Mouse (Mus musculus) T-cell, adult 2 months (primary cell): ENCODE measurements around the gene Nufip2.
"Not testable (repeated sequence)": the region's sequence is repeated elsewhere in the genome, so short reads cannot be mapped to it uniquely, and the experiment has no call there.

Source experiments
- DNase-seq: peaks from one replicate; pipeline ENCODE4 v3.0.0; 2022; ENCODE audit warnings: low spot score

The Nufip2 gene

GRCm38 (mm10) chr11:77709039-77709438 is 23.1 kb downstream of the Nufip2 start:
- no peak for DNase-seq

GRCm38 (mm10) chr11:77713736-77714135 is 27.8 kb downstream of the Nufip2 start:
- no peak for DNase-seq

GRCm38 (mm10) chr11:77719055-77719454 is 33.1 kb downstream of the Nufip2 start:
- DNase-seq = no peak

- no peak for DNase-seq
Observed at GRCm38 (mm10) chr11:77721389-77721788, 35.4 kb downstream of the Nufip2 start.

GRCm38 (mm10) chr11:77724766-77725165 is 38.8 kb downstream of the Nufip2 start:
- DNase-seq = no peak

GRCm38 (mm10) chr11:77725183-77725582 is 39.2 kb downstream of the Nufip2 start, which contains the start of gene Cryba1:
TSS of gene Cryba1 (minus strand) at chr11:77725283.
- no peak for DNase-seq

- no peak for DNase-seq
Observed at GRCm38 (mm10) chr11:77728587-77728986, 42.6 kb downstream of the Nufip2 start.

- peak; percentile 51 for DNase-seq
Observed at GRCm38 (mm10) chr11:77737289-77737688, 51.3 kb downstream of the Nufip2 start.

- DNase-seq = no peak
Observed at GRCm38 (mm10) chr11:77738555-77738954, 52.6 kb downstream of the Nufip2 start.

- DNase-seq = peak; percentile 42
Observed at GRCm38 (mm10) chr11:77743966-77744365, 58.0 kb downstream of the Nufip2 start.

- no peak for DNase-seq
Observed at GRCm38 (mm10) chr11:77746652-77747051, 60.7 kb downstream of the Nufip2 start.

GRCm38 (mm10) chr11:77747103-77747502 is 61.1 kb downstream of the Nufip2 start:
- DNase-seq = not testable (repeated sequence)

GRCm38 (mm10) chr11:77748996-77749395 is 63.0 kb downstream of the Nufip2 start:
- no peak for DNase-seq

GRCm38 (mm10) chr11:77752525-77752924 is 66.6 kb downstream of the Nufip2 start:
- no peak for DNase-seq

GRCm38 (mm10) chr11:77753469-77753868 is 67.5 kb downstream of the Nufip2 start:
- no peak for DNase-seq

GRCm38 (mm10) chr11:77760031-77760430 is 74.1 kb downstream of the Nufip2 start:
- DNase-seq = no peak

GRCm38 (mm10) chr11:77762783-77763672 is 77.1 kb downstream of the Nufip2 start, which contains the start of gene Myo18a:
TSS of gene Myo18a (plus strand) at chr11:77763246.
- peak; percentile 77 for DNase-seq

GRCm38 (mm10) chr11:77763673-77764340 is 77.9 kb downstream of the Nufip2 start:
- DNase-seq = no peak

- DNase-seq = no peak
Observed at GRCm38 (mm10) chr11:77764694-77765458, 78.9 kb downstream of the Nufip2 start.

GRCm38 (mm10) chr11:77765459-77765777 is 79.5 kb downstream of the Nufip2 start:
- DNase-seq = no peak

GRCm38 (mm10) chr11:77766351-77767001 is 80.5 kb downstream of the Nufip2 start:
- peak; percentile 42 for DNase-seq

GRCm38 (mm10) chr11:77769496-77769895 is 83.5 kb downstream of the Nufip2 start:
- no peak for DNase-seq
